Mouse (Mus musculus) hindbrain, embryonic 11.5 days (tissue): ENCODE measurements around the gene Carmil1. TPM values are rescaled to one million over a fixed set of nuclear protein-coding genes. Genes with fewer than 3 reads are reported as not detected.

Experiments used
- ATAC-seq: fragments of 200-750 bp; cut with Nextera tagmentation; 2 replicates; pipeline ENCODE4 v1.8.0; 2017; ENCODE audit warnings: mild to moderate bottlenecking, moderate TSS enrichment, moderate library complexity; ENCODE audit not compliant: low FRiP score
- DNase-seq: peaks from one replicate; pipeline ENCODE4 v3.0.0-alpha.2; 2015; ENCODE audit warnings: low spot score
- H3K27ac ChIP-seq: fragments of 300-500 bp; sonication (generic); 2 replicates; pipeline ENCODE4 v1.5.1; 2014; ENCODE audit warnings: mild to moderate bottlenecking, low read depth, low read length
- H3K27me3 ChIP-seq: fragments of 300-500 bp; sonication (generic); 2 replicates; pipeline ENCODE4 v1.6.1; 2014; ENCODE audit warnings: mild to moderate bottlenecking, low read length, moderate library complexity, mixed read lengths; ENCODE audit not compliant: control insufficient read depth, insufficient read depth
- H3K36me3 ChIP-seq: fragments of 300-500 bp; sonication (generic); 2 replicates; pipeline ENCODE4 v1.6.1; 2014; ENCODE audit warnings: mild to moderate bottlenecking, low read length, moderate library complexity, mixed read lengths; ENCODE audit not compliant: control insufficient read depth, insufficient read depth
- H3K4me1 ChIP-seq: fragments of 300-500 bp; sonication (generic); replicated peaks from 2 replicates; pipeline ENCODE4 v1.6.1; 2014; ENCODE audit warnings: low read length, mixed read lengths; ENCODE audit not compliant: control insufficient read depth, insufficient read depth
- H3K4me2 ChIP-seq: fragments of 300-500 bp; sonication (generic); replicated peaks from 2 replicates; pipeline ENCODE4 v1.6.1; 2014; ENCODE audit warnings: mild to moderate bottlenecking, low read depth, low read length
- H3K4me3 ChIP-seq: fragments of 300-500 bp; sonication (generic); 2 replicates; pipeline ENCODE4 v1.5.1; 2014; ENCODE audit warnings: low read depth, low read length
- H3K9ac ChIP-seq: fragments of 300-500 bp; sonication (generic); 2 replicates; pipeline ENCODE4 v1.6.1; 2014; ENCODE audit warnings: low read depth, low read length
- H3K9me3 ChIP-seq: fragments of 300-500 bp; sonication (generic); 2 replicates; pipeline ENCODE4 v1.6.1; 2016; ENCODE audit warnings: low read length; ENCODE audit not compliant: control insufficient read depth
- WGBS: fragments of 180-500 bp; shearing (Covaris S2); extraction: QIAGEN DNeasy Blood & Tissue Kit; methylation state at CpG from one replicate; pipeline ENCODE4 v1.1.7; 2014; 5-methylcytosine and 5-hydroxymethylcytosine counted together
- polyA plus RNA-seq: library from polyadenylated mRNA; unstranded; fragments of >200 nt; fragmentation: Nextera tagmentation; extraction: Ambion mirVana; gene quantifications from 2 replicates; pipeline ENCODE4 v1.2.1, GENCODE M21; 2014

Gene Carmil1
- polyA plus RNA-seq, 1 experiment from 2014 or later = 18.3 TPM

DNA sequence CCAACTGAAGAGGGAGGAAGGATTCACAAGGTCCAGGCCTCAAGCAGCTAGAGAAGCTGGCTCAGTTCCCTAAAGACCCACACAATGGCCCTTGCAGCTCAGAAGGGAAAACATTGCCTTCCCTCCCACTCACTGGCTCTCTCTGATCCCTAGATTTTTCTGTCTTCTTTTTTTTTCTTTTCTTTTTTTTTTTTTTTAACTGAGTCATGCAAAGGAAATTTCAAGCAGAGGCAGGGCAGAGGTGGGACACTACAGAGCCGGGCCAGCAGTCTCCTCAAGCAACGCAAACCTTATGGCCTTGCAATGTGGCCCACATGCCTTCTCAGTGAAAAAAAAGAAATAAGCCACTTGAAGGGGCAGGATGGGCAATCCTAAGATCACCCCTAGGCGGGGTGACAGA is 33.2 kb downstream of the Carmil1 start:
- Histone ChIP-seq H3K4me2 (no peak overlapping the region), H3K27me3 (no peaks in the 10 kb centered on the region), H3K4me1 (0 out of 2 replicates have a peak, but pooled peaks cover 2% of the 10 kb centered on the region), H3K36me3 (no peaks in the 10 kb centered on the region), H3K9ac (no peak overlapping the region), H3K4me3 (no peak overlapping the region), H3K9me3 (no peaks in the 10 kb centered on the region), H3K27ac (no peak overlapping the region)
- WGBS = 75% methylated on average over 3 of the region's 3 CpGs
- ATAC-seq (no peak), DNase-seq (no peak)

DNA sequence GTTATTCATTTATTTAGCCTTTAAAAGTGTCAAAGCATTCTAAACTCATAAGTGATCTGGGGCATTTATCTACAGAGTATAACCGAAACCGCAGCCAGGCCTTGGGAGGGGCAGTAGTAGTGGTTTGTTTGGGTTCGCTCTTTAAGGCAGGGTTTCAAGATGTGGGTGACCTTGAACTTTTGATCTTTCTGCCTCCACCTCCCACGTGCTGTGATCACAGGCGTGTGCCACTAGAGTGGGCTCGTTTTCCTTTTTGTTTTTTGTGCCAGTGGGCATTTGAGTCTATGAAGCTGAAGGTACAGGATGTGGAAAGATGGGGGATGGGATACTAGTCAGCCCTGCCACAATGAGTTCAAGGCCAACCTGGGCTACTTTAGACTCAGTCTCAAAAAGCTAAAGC is 34.3 kb downstream of the Carmil1 start:
- Histone ChIP-seq H3K4me3 (no peak overlapping the region), H3K9me3 (no peaks in the 10 kb centered on the region), H3K27me3 (no peaks in the 10 kb centered on the region), H3K27ac (no peak overlapping the region), H3K4me1 (0 out of 2 replicates have a peak, but pooled peaks cover 2% of the 10 kb centered on the region), H3K4me2 (no peak overlapping the region), H3K36me3 (no peaks in the 10 kb centered on the region), H3K9ac (no peak overlapping the region)
- DNase-seq = no peak
- 90% methylated on average over 6 of the region's 6 CpGs for WGBS
- ATAC-seq = no peak

DNA sequence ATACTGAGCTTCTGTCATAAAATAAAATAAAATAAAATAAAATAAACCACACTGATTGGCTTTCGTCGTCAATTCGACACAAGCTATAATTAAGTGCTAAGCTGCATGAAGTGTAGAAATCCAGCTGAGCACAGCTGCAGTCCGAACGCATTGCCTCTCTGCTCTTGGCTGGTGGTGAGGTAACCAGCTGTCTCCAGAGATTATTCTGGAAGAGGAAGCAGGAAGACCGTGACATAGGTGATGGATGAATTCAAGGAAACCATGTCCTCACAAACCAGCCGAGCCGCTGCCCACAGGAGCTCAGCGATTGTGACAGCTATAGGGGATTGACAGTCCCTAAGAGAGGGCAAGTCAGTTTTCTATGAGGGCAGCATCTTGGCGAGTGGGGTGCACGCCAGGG is 36.0 kb downstream of the Carmil1 start:
- Histone ChIP-seq H3K27me3 (no peaks in the 10 kb centered on the region), H3K4me1 (0 out of 2 replicates have a peak, but pooled peaks cover 2% of the 10 kb centered on the region), H3K36me3 (no peaks in the 10 kb centered on the region), H3K27ac (no peak overlapping the region), H3K4me2 (no peak overlapping the region), H3K9ac (no peak overlapping the region), H3K4me3 (no peak overlapping the region), H3K9me3 (no peaks in the 10 kb centered on the region)
- DNase-seq = no peak
- no peak for ATAC-seq
- 65% methylated on average over 11 of the region's 11 CpGs for WGBS

DNA sequence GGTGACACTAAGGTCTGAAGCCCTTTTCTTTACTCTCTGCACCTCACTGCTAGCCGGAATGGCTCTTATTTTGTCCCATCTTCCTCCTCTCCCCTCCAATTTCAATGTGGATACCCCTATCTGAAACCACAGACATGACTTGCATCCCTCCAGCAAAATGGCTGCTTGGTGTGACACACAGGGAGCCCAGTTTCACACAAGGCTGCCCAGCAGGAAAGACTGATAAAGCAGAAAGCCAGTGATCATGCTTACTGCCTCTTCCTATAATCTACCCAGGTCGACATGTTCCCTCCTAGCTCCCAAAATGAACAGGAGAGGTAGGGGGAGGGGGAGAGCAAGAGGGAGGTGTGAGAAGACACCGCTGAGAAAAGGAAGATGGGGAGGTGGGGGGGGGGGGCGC is 36.6 kb downstream of the Carmil1 start:
- ATAC-seq (no peak), DNase-seq (no peak)
- H3K27ac ChIP-seq = no peak overlapping the region
- no peak overlapping the region for H3K4me2 ChIP-seq
- H3K9ac ChIP-seq = no peak overlapping the region
- 84% methylated on average over 3 of the region's 4 CpGs for WGBS
- no peak overlapping the region for H3K4me3 ChIP-seq
- H3K9me3 ChIP-seq = no peaks in the 10 kb centered on the region
- no peaks in the 10 kb centered on the region for H3K36me3 ChIP-seq
- H3K27me3 ChIP-seq = no peaks in the 10 kb centered on the region
- 0 out of 2 replicates have a peak, but pooled peaks cover 2% of the 10 kb centered on the region for H3K4me1 ChIP-seq

DNA sequence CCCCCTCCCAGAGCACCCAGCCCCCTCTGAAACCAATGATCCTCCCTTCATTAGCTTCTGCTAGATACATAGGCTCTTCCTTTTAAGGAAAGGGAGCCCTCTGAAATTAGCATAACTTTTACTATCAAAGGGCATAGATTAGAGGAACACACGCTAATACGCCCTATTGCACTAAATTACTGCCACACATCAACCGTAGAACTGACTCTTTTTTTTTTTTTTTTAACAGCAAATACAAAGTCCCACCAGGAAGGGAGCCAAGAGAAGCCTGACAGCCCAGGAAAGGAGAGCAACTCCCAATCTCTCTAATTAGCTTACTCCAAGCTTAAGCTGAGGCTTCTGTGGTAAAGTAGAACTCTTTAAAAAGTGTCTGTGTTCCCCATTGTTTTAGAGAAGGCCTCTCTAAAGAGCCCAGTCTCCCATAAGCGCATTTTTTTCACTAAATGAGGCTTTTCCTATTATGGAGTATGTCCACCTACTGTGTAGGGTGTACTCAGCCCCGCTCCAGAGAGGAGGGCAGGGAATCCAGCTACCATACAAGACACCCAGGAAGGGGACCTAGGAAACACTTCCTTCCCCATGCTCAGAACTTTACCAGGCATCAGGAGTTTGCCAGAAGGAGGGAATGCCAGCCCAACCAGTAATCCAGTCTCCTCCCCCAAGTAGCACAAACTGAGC is 38.0 kb downstream of the Carmil1 start:
- Histone ChIP-seq H3K27me3 (no peaks in the 10 kb centered on the region), H3K4me1 (0 out of 2 replicates have a peak, but pooled peaks cover 2% of the 10 kb centered on the region), H3K9ac (no peak overlapping the region), H3K4me3 (no peak overlapping the region), H3K27ac (no peak overlapping the region), H3K4me2 (no peak overlapping the region), H3K9me3 (no peaks in the 10 kb centered on the region), H3K36me3 (no peaks in the 10 kb centered on the region)
- DNase-seq (no peak), ATAC-seq (no peak)
- 65% methylated on average over 5 of the region's 5 CpGs for WGBS

DNA sequence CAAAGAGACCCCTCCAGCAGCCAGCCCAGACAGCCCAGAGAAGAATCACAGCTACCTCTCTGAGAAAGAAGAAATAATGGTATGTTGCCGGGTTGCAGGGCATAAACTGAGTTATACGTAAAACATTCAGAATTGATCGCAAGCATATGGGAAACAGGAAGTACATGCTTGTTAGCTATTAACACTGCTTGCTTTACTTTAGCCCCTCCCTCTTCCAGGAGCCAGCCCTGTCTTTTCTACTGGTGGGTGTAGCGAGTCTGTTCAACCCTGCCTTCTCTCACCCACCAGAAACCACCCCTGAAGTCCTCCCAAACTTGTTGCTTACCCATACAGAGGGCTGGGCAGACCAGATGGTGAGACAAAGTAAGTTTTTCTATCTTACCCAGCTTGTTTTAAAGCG is 39.4 kb downstream of the Carmil1 start:
- H3K27me3 ChIP-seq = no peaks in the 10 kb centered on the region
- no peak for DNase-seq
- H3K36me3 ChIP-seq = no peaks in the 10 kb centered on the region
- H3K4me1 ChIP-seq = 0 out of 2 replicates have a peak, but pooled peaks cover 2% of the 10 kb centered on the region
- no peak overlapping the region for H3K27ac ChIP-seq
- H3K9ac ChIP-seq = no peak overlapping the region
- no peak overlapping the region for H3K4me3 ChIP-seq
- H3K9me3 ChIP-seq = no peaks in the 10 kb centered on the region
- WGBS = 79% methylated on average over 5 of the region's 5 CpGs
- ATAC-seq = no peak
- H3K4me2 ChIP-seq = no peak overlapping the region

DNA sequence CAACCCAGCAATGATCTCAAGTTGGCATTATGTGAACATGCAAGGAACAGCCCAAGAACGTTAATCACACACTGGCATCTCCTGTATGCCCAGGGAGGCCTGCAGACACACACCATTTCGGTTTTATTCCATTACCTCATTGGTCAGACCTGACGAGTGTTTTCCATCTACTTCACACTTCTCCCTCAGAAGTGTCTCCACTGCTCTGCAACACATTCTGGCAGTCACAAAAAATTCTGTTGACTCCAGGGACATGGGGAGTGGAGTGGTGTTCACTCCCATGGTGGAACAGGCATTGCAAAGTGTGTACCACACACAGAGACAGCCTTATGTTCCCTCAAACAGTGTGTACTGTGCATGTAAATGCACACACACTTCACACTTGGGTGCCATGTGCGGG is 40.2 kb downstream of the Carmil1 start:
- no peaks in the 10 kb centered on the region for H3K36me3 ChIP-seq
- ATAC-seq = no peak
- 0 out of 2 replicates have a peak, but pooled peaks cover 2% of the 10 kb centered on the region for H3K4me1 ChIP-seq
- no peaks in the 10 kb centered on the region for H3K9me3 ChIP-seq
- no peak overlapping the region for H3K9ac ChIP-seq
- H3K27ac ChIP-seq = no peak overlapping the region
- 90% methylated on average over 4 of the region's 4 CpGs for WGBS
- H3K4me2 ChIP-seq = no peak overlapping the region
- no peak for DNase-seq
- H3K27me3 ChIP-seq = no peaks in the 10 kb centered on the region
- no peak overlapping the region for H3K4me3 ChIP-seq

DNA sequence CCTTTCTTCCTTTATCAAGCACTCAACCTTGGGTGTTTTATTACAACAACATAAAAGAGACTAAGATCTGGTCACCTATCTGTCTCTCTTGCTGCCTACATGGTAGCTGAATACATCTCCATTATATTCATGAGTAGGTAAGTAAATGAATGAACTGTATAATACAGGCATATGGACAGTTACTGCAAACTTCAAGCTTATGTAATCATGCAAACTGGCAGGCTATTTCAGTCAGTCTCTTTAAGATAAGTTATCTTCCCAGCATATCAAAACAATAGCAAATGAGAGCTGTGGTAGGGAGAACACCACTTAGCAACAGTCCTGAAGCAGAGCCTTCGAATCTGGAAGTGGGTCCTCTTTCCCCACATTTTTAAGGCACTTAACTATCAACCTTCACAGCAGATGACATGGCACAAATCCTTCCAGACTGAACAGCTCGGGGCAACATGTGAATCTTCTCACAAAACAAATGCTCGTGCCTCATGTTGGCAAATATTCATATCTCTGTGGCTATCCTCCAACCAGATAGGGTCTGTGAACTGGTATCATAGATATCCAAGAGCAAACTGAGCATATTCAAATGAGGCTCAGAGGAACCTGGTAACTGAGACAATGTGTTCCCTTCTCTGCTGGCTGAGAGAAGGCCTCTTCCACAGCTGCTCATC is 42.0 kb downstream of the Carmil1 start:
- WGBS = 83% methylated on average over 3 of the region's 3 CpGs
- Histone ChIP-seq H3K4me2 (no peak overlapping the region), H3K9me3 (no peaks in the 10 kb centered on the region), H3K4me1 (0 out of 2 replicates have a peak, but pooled peaks cover 2% of the 10 kb centered on the region), H3K36me3 (no peaks in the 10 kb centered on the region), H3K27ac (no peak overlapping the region), H3K27me3 (no peaks in the 10 kb centered on the region), H3K9ac (no peak overlapping the region), H3K4me3 (no peak overlapping the region)
- ATAC-seq (no peak), DNase-seq (no peak)

DNA sequence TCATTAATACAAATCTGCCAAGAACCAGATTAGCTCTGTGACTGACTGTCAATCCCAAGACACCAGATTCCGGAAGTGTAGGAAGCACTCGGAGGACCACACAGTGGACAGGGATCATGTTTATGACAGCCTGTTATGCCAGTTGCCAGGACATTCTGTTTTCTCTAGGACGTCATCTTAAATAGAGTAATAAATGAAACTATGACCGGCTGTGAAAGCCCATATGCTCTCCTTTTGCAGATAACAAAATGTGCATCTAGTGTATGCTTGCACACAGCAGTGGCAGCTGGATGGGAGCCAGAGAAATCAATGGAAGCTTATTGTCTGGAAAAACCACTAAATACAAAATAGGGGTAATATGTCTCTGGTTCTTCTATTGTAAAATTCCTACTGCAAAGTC is 43.9 kb downstream of the Carmil1 start:
- 89% methylated on average over 4 of the region's 4 CpGs for WGBS
- DNase-seq = no peak
- H3K4me1 ChIP-seq = no peaks in the 10 kb centered on the region
- no peak for ATAC-seq
- H3K27me3 ChIP-seq = no peaks in the 10 kb centered on the region
- no peaks in the 10 kb centered on the region for H3K9me3 ChIP-seq
- no peaks in the 10 kb centered on the region for H3K36me3 ChIP-seq
- no peak overlapping the region for H3K4me2 ChIP-seq
- no peak overlapping the region for H3K4me3 ChIP-seq
- H3K9ac ChIP-seq = no peak overlapping the region
- no peak overlapping the region for H3K27ac ChIP-seq
